Mouse (Mus musculus) spleen, adult 18-20 months (tissue): ENCODE measurements around the gene Nudt5.

Source experiments
- DNase-seq, 2 experiments: peaks; one replicate each; pipeline ENCODE4 v3.0.0; 2022; ENCODE audit warnings: mixed read lengths in 2 of 2

Nudt5 gene

DNA sequence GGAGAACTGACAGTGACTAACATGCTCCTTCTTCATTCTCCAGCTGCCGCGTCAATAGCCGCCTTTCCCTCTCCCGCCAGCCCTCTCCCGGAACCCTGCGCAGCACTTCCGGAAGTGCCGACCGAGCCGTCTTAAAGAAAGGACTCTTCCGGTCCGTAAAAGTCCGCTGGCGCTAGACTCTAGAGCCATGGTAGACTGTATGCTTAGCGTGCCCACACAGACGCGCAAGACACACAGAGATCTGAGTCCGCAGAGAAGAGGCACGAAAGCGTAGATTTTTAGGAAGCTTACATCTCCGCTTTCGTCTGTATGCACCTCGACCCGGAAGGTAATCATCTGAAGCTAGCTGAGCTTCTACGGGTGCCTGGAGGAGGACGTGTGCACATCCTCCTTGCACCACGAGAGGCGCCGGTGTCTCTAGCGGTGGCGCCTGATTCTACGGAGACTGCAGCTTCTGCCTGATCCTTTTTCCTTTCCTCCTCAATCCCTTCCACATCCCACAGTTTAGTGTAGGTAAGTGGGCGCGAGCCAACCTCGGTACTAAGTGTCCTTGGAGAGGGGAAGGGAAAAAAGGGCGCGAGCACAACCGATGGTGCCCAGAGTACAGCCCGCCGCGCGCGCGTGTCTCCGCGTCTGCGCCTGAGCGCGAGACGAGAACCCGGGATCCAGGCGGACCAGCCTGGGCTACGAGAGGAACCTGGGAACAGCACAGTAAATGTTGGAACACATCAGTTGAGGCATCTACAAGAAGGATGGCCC is at the start of gene Nudt5, which contains the start of gene Cdc123:
TSS of gene Nudt5 (plus strand) at position 147 of the 759 bp plus-strand sequence.
TSS of gene Cdc123 (minus strand) at position 292 of the 759 bp plus-strand sequence.
- peak; percentile 70 to 78 for DNase-seq

DNA sequence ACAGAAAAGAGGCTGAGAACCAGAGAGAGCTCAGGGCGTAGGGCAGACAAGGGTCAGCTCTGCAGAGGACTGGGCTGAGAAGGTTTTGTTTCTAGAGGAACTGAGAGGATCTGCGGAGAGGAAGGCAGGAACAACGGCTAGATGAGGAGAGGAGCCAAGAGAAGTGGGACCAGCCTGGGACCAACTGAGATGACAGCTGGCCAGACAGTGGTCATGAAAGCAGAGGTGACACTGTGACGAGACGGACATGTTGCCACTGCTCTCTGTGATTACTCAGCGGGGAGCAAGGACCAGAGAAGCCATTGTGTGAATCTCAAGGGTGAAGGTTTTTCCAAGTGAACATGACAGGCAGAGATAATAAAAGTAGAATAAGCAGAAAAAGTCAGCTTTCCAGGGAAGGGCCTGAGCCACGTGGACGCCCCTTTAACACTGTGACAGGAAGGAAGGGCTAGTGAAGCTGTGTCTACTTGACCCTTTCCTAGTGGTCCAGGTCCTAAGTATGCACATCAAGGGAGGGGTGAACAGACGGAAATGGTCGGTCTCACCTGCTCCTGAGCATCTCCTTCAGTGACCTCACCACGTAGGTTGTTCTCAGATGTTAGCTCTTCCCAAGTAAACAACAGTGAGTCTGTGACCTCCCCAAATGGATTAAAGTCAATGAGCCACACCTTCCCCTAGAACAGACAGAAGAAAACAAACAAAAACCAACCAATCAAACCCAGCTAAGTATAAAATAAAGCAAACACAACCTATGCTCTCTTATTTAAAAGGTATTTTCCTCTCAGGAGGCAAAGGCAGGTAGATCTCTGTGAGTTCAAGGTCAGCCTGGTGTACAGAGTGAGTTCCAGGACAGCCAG is 46.8 kb upstream of the Nudt5 start:
- no peak for DNase-seq

DNA sequence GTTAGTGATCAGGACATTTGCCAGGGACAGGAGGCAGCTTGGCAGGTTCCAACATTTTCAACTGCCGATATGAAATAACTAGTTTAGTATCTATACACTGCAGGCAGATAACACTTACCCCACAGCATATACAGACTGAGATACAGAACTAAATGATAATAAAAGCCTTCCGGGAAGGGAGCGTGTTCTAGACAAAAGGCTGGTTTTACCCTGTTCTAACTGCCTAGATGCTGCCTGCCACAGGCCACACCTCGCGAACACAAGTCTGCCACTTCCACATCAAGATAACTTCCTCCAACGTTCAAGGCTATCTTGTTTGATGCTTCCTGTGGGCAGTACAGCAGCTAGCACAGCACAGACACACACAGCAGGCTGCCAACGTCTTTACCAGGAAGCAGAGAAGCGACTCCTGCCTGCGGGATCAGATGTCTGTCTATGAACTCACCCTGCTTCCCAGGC is 43.6 kb upstream of the Nudt5 start:
- peak in 1 of 2 experiments; percentile 20 for DNase-seq

DNA sequence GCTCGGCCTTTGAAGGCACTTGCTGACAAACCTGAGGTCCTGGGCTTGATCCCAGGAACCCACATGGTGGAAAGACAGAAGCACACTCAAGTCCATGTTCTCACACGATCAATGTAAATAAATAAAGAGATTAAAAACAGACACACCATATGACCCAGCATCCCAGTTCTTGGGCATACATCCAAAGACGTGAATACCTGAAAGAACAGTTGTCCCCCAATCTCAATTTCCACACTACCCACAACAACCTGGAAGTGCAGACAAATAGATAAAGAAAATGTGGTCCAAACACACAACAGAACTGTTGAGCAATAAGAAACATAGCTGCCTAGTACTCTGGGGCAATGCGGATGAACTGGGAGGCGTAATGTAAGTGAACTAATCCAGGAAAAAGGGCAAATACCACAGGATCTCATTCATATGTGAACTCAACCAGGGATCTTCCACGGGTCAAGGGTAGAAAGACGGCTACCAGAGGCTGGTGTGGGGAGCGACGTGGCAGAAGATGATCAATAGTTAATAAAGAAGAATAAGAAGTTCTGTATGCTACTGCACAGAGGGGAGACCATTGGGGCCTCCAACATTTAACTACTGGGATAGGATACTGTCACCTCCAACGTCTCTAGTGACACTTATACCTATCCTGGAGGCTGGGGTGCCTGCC is 42.8 kb upstream of the Nudt5 start:
- no peak for DNase-seq

DNA sequence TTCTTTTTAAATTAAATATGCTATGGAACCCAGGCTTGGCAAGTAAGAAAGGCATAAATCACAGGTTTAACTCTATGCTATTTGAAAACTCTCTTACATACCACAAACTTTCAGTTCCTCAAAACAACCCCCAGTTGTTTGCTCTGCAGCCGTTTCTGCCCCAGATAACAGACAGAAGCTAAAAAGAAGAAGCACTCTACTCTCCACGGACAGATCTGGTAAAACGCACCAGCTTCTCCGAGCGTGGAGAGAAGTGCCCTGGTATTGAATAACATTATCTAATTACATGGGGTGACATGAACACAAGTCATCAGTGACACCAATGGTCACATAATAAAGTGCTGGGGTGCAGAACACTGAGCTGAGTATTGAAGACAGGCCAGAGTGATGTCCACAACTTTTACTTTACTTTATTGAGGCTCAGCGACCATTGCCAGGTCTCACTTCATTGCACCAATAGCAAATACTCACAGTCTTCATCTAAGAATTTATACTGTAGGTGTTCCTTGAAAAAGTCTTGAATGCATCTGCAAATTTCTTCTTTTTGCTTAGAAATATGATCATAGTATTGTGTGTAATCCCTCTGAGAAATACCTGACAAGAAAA is 40.3 kb upstream of the Nudt5 start:
- peak; percentile 48 to 49 for DNase-seq

DNA sequence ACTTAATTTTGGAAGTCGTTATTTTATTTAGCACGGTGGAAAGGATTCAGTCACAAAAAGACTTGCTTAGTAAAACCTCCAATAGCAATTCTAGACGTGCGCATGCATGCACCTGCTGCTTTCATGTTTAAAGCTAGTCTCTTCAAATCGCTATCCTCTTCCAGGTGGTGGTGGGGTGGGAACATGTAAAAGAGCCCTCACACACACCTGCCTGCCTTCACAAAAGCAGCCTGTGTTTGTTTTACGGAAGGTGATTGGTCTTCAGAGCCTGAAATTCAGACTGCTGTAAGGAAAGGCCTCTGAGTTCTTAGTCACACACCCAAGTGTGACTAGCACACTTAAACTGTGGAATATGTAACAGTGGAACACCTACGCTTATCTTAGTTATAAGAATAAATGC is 39.6 kb upstream of the Nudt5 start:
- DNase-seq, result no peak

DNA sequence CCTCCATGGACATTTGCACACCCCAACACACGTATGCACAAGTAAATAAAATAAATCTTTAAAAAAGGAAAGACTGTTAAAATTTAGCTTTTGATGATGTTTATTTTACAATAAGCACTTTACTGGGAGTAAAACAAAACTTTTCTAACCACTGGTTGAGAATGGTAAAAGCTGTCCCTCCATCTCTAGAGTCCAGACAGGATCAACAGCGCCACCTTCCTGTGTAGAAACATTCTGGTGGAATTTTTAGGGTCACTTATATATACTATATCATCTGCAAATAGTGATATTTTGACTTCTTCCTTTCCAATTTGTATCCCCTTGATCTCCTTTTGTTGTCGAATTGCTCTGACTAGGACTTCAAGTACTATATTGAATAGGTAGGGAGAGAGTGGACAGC is 38.6 kb upstream of the Nudt5 start:
- peak in 1 of 2 experiments; percentile 40 for DNase-seq

DNA sequence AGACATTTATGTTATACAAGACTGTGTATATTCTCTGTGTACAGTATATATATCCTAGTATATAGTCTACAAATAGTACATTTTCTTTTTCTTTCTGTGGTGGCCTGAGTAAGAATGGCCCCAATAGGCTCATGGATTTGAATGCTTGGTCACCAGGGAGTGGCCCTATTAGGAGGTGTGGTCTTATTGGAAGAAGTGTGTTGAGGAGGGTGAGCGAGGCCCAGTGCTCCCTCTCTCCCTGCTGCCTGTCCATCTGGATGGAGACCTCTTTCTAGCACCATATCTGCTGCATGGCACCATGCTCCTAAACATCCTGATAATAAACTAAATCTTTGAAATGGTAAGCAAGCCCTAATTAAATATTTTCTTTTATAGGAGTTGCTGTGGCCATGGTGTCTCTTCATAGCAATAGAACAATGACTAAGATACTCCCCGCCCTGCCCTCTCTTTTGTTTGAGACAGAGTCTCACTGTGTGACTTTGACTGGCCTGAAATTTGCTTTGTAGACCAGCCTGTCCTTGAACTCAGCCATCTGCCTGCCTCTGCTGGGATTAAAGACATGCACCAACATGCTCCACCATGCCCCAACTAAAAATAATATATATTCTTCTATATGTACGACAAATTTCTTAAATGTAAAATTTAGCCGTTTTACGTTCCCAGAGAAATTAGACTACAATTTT is 34.6 kb upstream of the Nudt5 start:
- no peak for DNase-seq

DNA sequence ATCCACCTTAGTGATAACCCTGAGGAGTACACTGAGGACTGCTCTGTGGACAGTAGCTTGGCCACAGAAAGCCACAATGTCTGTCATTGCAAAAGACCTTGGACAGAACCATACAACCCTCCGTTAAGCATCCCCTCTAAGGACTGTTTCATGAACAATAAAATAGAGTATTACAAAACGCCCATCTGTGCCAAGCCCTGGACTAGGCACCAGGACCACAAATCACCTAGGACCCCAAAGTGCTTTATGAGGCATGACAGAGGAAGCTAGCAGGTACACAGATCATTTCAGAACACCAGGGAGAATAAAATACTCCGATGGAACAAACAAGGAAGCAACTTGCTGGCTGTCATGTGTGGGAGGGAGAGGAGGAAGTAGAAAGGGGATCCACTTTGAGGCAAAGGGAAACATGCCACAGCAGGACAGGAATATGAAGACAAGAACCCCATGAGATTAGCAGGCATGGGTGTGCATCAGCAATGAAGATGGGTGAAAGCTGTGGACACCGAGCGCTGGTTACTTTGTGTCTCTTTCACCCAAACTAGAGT is 33.5 kb upstream of the Nudt5 start:
- no peak for DNase-seq

DNA sequence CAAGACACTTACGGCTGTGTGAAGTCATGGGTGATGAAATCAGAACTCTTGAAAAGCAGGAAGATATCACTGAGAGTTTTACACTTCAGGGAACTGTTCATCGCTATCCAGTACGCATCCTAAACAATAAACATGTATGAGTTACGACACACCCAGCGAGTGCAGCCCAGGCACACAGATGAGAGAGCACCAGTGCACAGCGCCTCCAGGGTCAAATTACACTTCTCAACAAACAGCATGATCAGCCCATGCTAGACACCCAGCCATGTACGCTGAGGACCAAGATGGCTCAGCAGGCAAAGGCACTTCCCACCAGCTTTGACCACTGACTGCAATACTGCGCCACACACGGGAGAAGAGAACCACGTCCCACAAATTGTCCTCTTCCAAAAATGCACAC is 23.6 kb upstream of the Nudt5 start:
- DNase-seq, result no peak

DNA sequence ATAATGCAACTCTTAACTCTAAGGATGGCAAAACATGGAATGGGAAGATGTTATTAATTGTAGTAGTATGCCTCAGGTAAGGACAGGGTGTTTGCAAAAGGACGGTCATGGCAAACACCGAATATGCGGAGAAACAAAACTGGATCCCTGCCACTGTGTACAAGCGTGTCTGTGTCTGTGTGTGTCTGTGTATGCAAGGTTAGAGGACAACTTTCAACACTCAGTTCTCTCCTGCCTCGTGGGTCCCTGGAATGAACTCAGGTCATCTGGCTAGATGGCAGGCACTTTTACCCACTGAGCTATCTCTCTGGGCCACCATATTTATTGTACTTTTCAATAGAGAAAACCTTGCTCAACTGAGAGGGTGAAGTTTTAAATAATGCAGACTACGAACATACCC is 22.4 kb upstream of the Nudt5 start:
- DNase-seq, result no peak

DNA sequence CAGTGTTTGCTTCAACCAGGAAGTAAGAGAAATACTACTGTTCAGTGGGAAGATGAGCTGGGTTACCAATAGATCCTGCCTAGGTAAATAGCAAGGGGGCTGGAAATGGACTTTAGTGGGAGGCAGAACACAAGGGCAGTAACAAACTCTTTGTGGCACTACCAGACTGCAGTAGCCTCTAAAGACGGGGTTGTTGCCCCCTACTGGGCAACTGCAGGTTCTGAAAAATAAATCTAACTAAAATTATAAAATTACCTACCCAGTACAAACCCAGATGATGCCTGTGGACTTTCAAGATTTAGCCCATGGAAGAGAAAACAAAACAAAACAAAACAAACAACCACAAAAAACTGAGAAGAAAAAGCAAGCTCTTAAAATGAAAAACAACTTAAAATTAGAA is 20.6 kb upstream of the Nudt5 start:
- no peak for DNase-seq

DNA sequence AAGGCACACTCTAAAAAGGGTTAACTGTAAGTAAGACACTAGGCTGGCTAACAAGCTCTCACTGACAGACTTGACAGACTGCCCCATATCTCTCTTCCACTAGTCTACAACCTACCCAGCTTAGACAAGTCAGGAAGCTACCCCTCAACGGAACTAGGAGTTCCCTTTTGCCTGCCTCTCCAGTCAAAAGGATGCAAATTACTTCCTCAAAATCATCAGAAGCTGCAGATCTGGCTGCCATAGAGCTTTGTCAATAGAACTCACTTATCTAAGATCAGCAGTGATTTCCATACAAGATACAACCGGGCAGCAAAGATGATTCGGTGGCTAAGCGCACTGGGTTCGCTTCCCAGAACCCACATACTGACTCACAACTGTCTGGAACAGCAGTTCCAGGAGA is 20.1 kb upstream of the Nudt5 start:
- no peak for DNase-seq

DNA sequence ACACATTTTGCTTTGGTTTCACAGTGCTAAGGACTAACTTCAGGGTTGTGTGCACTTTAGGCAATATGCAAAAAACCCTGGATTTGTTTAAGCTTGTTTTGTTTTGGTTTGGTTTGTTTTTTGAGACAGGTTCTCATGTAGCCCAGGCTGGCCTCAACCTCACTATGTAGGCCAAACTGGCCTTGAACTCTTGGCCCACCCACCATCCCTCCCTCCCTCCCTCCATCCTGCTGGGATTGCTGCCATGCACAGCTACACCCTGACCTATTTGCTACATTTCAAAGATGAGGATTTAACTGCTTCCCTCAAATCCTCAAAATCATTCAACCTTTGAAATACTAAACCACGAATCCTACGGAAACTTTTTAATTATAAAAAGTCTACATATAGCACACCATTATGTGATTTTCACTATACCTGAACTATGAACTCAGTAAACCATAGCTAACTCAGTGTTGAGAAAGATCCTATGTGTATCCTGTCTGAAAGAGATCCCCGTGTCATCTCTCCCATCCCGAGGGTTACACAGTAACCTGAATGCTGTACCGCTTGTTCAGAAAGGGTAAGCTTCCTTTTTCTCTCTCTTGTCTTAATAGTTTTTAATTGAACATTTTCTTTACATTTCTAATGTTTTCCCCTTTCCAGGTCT is 19.4 kb upstream of the Nudt5 start:
- no peak for DNase-seq

DNA sequence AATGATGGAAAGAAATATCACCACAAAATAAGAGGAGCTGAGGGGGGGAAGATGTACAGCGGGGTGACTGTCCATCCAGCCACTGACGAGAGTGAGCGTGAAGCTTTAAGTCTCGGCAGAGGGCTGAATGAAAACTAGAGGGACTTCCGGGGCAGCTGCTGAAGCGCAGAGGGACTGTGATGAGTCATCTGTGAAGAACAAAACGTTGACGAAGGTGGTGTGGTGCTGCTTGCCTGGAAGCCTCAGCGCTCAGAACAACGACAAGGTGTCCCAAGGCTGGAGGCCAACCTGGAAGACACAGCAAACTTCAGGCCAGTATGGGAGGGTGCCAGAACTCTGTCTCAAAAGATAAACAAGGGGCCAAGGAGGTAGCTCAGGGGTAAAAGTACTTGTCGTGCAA is 4.0 kb upstream of the Nudt5 start:
- no peak for DNase-seq

DNA sequence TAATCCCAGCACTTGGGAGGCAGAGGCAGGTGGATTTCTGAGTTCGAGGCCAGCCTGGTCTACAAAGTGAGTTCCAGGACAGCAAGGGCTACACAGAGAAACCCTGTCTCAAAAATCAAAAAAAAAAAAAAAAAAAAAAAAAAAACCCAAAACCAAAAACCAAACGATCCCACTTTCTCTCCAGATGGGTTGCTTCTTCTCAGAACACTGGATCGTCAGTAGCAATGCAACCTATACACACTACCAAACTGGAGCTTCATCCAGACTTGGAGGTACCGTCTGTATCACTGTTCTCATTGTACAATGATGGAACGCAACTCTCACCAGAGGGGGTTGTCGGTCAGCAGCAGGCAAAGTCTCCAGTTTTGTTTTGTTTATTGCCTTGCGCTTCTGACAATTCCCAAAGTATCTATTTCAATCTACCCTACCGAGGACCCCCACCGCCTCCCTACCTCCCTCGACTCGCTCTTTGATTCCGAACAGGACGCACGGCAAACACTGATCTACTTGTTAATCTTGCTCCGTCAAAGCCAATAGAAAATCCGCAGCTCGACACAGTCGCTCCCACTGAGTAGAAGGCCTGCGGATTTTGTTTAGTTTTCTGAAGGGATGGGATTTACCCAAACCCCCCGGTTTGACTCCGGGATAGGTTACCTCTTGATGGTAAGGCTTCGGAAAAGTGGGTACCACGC is 492 bp upstream of the Nudt5 start:
- DNase-seq, result no peak

DNA sequence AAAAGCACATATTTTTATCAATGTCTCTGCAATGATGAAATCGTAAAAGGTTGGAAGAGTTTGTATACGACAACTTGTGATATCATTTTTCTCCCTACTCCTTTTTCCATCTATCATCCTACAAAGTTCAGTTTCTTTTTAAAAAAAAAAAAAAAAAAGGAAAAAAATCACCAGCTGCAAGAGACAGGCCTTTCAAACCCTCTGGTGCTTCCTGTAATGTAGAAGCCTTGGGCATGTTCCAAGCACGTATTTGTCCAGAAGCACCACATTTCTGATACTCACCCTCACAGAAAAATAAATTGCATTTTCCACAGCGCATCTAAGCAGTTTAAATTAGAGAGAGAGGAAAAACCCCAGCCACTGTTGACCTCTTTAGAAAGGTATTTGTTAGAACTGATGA is 1.0 kb downstream of the Nudt5 start:
- no peak for DNase-seq

DNA sequence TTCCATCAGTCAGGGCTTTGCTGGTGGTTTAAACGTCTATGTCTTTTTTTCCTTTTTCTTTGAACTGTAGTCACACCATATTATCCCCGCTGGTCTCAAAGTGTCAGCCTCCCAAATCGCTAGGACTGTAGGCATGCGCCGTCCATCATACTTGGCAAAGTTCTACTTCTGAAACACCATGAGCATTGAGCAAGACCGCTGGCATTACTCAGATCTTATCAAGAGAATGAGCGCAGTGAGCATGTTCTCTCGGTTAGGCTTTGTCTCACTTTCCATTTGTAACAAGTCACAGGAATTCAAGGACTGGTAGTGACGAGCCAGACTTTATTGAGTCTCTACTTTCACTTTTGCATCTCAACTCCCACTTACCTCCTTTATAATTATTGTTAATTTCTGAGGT is 6.3 kb downstream of the Nudt5 start:
- no peak for DNase-seq

DNA sequence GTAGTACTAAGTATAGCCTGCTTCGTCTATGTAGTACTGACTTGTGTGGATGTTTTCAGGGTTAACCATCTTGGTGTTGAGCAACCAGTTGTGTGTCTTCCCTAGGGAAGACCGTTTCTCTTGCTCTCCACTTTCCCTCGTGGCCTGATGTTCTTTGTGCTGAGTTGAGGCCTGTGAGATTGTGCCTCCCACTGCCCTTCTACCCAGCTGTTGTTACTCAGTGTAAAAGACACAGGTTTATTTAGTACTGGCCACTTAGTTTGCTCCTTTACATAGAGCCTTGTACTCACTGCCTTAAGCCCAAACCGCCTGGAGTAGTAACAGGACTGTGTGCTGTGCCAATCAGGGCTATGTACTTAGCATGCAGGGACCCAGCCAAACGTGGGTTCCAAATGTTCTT is 7.0 kb downstream of the Nudt5 start:
- no peak for DNase-seq

DNA sequence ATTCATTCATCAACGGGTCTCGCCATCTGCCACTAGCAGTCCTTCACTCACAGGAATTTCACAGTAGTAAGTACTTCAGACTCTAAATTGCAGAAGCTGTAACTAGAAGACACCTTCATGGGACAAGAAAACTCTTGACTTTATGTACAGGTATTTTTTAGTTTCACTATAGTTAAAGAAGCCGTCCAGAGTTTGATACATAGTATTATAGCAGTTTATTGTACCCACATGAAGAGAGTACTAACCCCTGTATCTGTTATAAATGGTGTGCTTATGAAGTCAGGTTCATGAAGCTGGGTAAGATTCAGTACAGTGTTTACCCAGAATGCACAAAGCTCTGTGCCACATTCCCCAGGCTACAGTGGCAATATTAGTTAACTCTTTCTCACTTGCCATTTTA is 18.0 kb downstream of the Nudt5 start, which contains the start of gene Gm13199:
TSS of gene Gm13199 (minus strand) at position 101 of the 400 bp plus-strand sequence.
- no peak for DNase-seq

DNA sequence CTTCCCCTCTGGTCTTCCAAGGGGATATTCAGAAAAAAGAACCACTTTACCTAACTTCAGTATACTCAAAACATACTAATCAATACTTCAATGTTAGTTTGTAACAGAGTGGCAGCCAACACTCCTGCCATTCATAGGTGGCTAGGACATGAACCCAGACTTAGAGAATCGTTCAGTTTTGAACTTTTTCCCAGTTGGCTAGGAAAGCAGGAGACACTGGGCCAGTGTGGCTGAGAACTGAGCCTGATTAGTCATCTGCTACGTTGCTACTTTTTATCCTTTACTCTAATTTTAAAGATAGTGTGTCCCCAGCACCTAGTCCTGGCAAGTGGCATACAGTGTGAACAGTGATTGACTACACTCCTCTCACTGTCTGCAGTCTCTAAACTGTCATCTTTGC is 22.9 kb downstream of the Nudt5 start:
- DNase-seq, result no peak
